Mouse (Mus musculus) MEL (cell line): ENCODE data around the gene Gnaq. TPM values are rescaled to one million over a fixed set of nuclear protein-coding genes. Genes with fewer than 3 reads are reported as not detected.

ENCODE experiments used
- DNase-seq: peaks from one replicate; pipeline ENCODE4 v3.0.0; 2011; ENCODE audit warnings: low read depth, low spot score
- H3K27ac ChIP-seq: 2 replicates; pipeline ENCODE4 v1.5.1; 2012; ENCODE audit warnings: low read depth, mild to moderate bottlenecking, control low read depth, low read length, moderate library complexity; ENCODE audit not compliant: control insufficient read depth
- H3K27me3 ChIP-seq, 2 experiments: fragments of 150-350 bp in 1 of 2; sonication (generic) in 1 of 2; 2 replicates each; pipeline ENCODE4 v1.6.1; 2012; ENCODE audit warnings: low read length in 2 of 2, mild to moderate bottlenecking in 2 of 2, improper control_type of control experiment in 1 of 2, moderate library complexity in 1 of 2; ENCODE audit not compliant: insufficient read depth in 2 of 2, control insufficient read depth in 1 of 2
- H3K36me3 ChIP-seq, 2 experiments: 2 replicates each; pipeline ENCODE4 v1.6.1; 2012 to 2014; ENCODE audit warnings: low read length in 2 of 2, improper control_type of control experiment in 1 of 2, inconsistent platforms in 1 of 2, mild to moderate bottlenecking in 1 of 2; ENCODE audit not compliant: insufficient read depth in 2 of 2, control insufficient read depth in 1 of 2
- H3K4me1 ChIP-seq, 2 experiments: fragments of 150-350 bp in 1 of 2; sonication (generic) in 1 of 2; 2 replicates each; pipeline ENCODE4 v1.6.1; 2012; ENCODE audit warnings: low read length in 2 of 2, improper control_type of control experiment in 1 of 2, mild to moderate bottlenecking in 1 of 2; ENCODE audit not compliant: insufficient read depth in 2 of 2, control insufficient read depth in 1 of 2
- H3K4me3 ChIP-seq, 2 experiments: fragments of 150-350 bp in 1 of 2; sonication (generic) in 1 of 2; 2 replicates each; pipeline ENCODE4 v1.5.1; 2012; ENCODE audit warnings: low read depth in 2 of 2, low read length in 2 of 2, mild to moderate bottlenecking in 2 of 2, moderate library complexity in 2 of 2, control low read depth in 1 of 2, improper control_type of control experiment in 1 of 2; ENCODE audit not compliant: control insufficient read depth in 1 of 2, insufficient read depth in 1 of 2
- H3K79me2 ChIP-seq: 2 replicates; pipeline ENCODE4 v1.6.1; 2012; ENCODE audit warnings: mild to moderate bottlenecking, low read length, moderate library complexity; ENCODE audit not compliant: control insufficient read depth, poor library complexity, insufficient read depth
- H3K9ac ChIP-seq: 2 replicates; pipeline ENCODE4 v1.6.1; 2012; ENCODE audit warnings: low read depth, mild to moderate bottlenecking, control low read depth, low read length, moderate library complexity; ENCODE audit not compliant: control insufficient read depth, poor library complexity, severe bottlenecking
- H3K9me3 ChIP-seq: fragments of 150-350 bp; sonication (generic); replicated peaks from 2 replicates; pipeline ENCODE4 v1.6.1; 2012; ENCODE audit warnings: mild to moderate bottlenecking, low read length, improper control_type of control experiment, moderate library complexity; ENCODE audit not compliant: insufficient read depth
- BHLHE40 ChIP-seq: IDR thresholded peaks from 2 replicates; pipeline ENCODE4 v1.6.1; 2012; ENCODE audit warnings: low read depth, mild to moderate bottlenecking, inconsistent platforms, low read length, improper control_type of control experiment, borderline replicate concordance
- CHD1 ChIP-seq: IDR thresholded peaks from 2 replicates; pipeline ENCODE4 v1.6.1; 2012; ENCODE audit warnings: low read depth, mild to moderate bottlenecking, inconsistent platforms, low read length, improper control_type of control experiment
- CTCF ChIP-seq, 3 experiments: IDR thresholded peaks in 2 of 3; conservative IDR thresholded peaks in 1 of 3; 2 replicates each; pipeline ENCODE4 v1.5.1; 2011 to 2012; ENCODE audit warnings: low read length in 3 of 3, low read depth in 2 of 3, mild to moderate bottlenecking in 2 of 3, improper control_type of control experiment in 1 of 3, inconsistent platforms in 1 of 3, mixed read lengths in 1 of 3, moderate library complexity in 1 of 3; ENCODE audit not compliant: control insufficient read depth in 1 of 3, insufficient read depth in 1 of 3, poor library complexity in 1 of 3, severe bottlenecking in 1 of 3
- E2F4 ChIP-seq: IDR thresholded peaks from 2 replicates; pipeline ENCODE4 v1.6.1; 2011; ENCODE audit warnings: low read depth, low read length, improper control_type of control experiment, borderline replicate concordance
- EP300 ChIP-seq, 2 experiments: IDR thresholded peaks; 2 replicates each; pipeline ENCODE4 v1.6.1; 2011; ENCODE audit warnings: improper control_type of control experiment in 2 of 2, low read length in 2 of 2, low read depth in 1 of 2, mild to moderate bottlenecking in 1 of 2
- ETS1 ChIP-seq: IDR thresholded peaks from 2 replicates; pipeline ENCODE4 v1.6.1; 2012; ENCODE audit warnings: low read depth, mild to moderate bottlenecking, inconsistent platforms, low read length, improper control_type of control experiment, moderate library complexity
- GABPA ChIP-seq: IDR thresholded peaks from 2 replicates; pipeline ENCODE4 v1.6.1; 2012; ENCODE audit warnings: low read depth, mild to moderate bottlenecking, inconsistent platforms, low read length, improper control_type of control experiment, moderate library complexity
- GATA1 ChIP-seq: IDR thresholded peaks from 2 replicates; pipeline ENCODE4 v1.6.1; 2011; ENCODE audit warnings: low read depth, low read length, improper control_type of control experiment
- HCFC1 ChIP-seq: IDR thresholded peaks from 2 replicates; pipeline ENCODE4 v1.6.1; 2012; ENCODE audit warnings: low read depth, mild to moderate bottlenecking, inconsistent platforms, low read length, improper control_type of control experiment, moderate library complexity
- JUND ChIP-seq: IDR thresholded peaks from 2 replicates; pipeline ENCODE4 v1.6.1; 2011; ENCODE audit warnings: low read depth, mild to moderate bottlenecking, improper control_type of control experiment, low read length
- KAT2A ChIP-seq: conservative IDR thresholded peaks from 2 replicates; pipeline ENCODE4 v1.6.1; 2012; ENCODE audit warnings: low read depth, low read length, improper control_type of control experiment, inconsistent platforms
- MAFK ChIP-seq: IDR thresholded peaks from 2 replicates; pipeline ENCODE4 v1.6.1; 2011; ENCODE audit warnings: low read depth, mild to moderate bottlenecking, low read length, improper control_type of control experiment, borderline replicate concordance
- MAX ChIP-seq: IDR thresholded peaks from 2 replicates; pipeline ENCODE4 v1.6.1; 2011; ENCODE audit warnings: low read length, improper control_type of control experiment
- MAZ ChIP-seq: IDR thresholded peaks from 2 replicates; pipeline ENCODE4 v1.6.1; 2012; ENCODE audit warnings: low read depth, mild to moderate bottlenecking, inconsistent platforms, low read length, improper control_type of control experiment
- MXI1 ChIP-seq: IDR thresholded peaks from 2 replicates; pipeline ENCODE4 v1.6.1; 2011; ENCODE audit warnings: mild to moderate bottlenecking, low read depth, low read length, improper control_type of control experiment
- NELFE ChIP-seq: IDR thresholded peaks from 2 replicates; pipeline ENCODE4 v1.6.1; 2011; ENCODE audit warnings: low read depth, low read length, improper control_type of control experiment
- POLR2A ChIP-seq, 2 experiments: IDR thresholded peaks; 2 replicates each; pipeline ENCODE4 v1.6.1; 2011 to 2012; ENCODE audit warnings: low read length in 2 of 2, mild to moderate bottlenecking in 2 of 2, control low read depth in 1 of 2, improper control_type of control experiment in 1 of 2, low read depth in 1 of 2, moderate library complexity in 1 of 2; ENCODE audit not compliant: control insufficient read depth in 1 of 2, insufficient read depth in 1 of 2, poor library complexity in 1 of 2
- POLR2AphosphoS2 ChIP-seq: IDR thresholded peaks from 2 replicates; pipeline ENCODE4 v1.6.1; 2011; ENCODE audit warnings: low read length, improper control_type of control experiment
- RCOR1 ChIP-seq: IDR thresholded peaks from 2 replicates; pipeline ENCODE4 v1.6.1; 2012; ENCODE audit warnings: low read depth, mild to moderate bottlenecking, inconsistent platforms, low read length, improper control_type of control experiment
- SIN3A ChIP-seq: IDR thresholded peaks from 2 replicates; pipeline ENCODE4 v1.6.1; 2012; ENCODE audit warnings: low read length, improper control_type of control experiment, inconsistent platforms
- TBP ChIP-seq: IDR thresholded peaks from 2 replicates; pipeline ENCODE4 v1.8.0; 2011; ENCODE audit warnings: low read depth, low read length, improper control_type of control experiment
- UBTF ChIP-seq: IDR thresholded peaks from 2 replicates; pipeline ENCODE4 v1.6.1; 2012; ENCODE audit warnings: low read depth, mild to moderate bottlenecking, inconsistent platforms, low read length, improper control_type of control experiment, moderate library complexity, borderline replicate concordance; ENCODE audit not compliant: insufficient read depth
- USF1 ChIP-seq: IDR thresholded peaks from 2 replicates; pipeline ENCODE4 v1.6.1; 2014; ENCODE audit warnings: low read depth, mild to moderate bottlenecking, inconsistent platforms, low read length, improper control_type of control experiment, moderate library complexity
- USF2 ChIP-seq, 2 experiments: IDR thresholded peaks; 2 replicates each; pipeline ENCODE4 v1.6.1; 2011 to 2012; ENCODE audit warnings: improper control_type of control experiment in 2 of 2, low read length in 2 of 2, borderline replicate concordance in 1 of 2, inconsistent platforms in 1 of 2, low read depth in 1 of 2, mild to moderate bottlenecking in 1 of 2; ENCODE audit not compliant: insufficient read depth in 1 of 2
- ZC3H11A ChIP-seq: IDR thresholded peaks from 2 replicates; pipeline ENCODE4 v1.6.1; 2012; ENCODE audit warnings: low read depth, mild to moderate bottlenecking, inconsistent platforms, low read length, improper control_type of control experiment
- ZKSCAN1 ChIP-seq: IDR thresholded peaks from 2 replicates; pipeline ENCODE4 v1.6.1; 2012; ENCODE audit warnings: low read depth, mild to moderate bottlenecking, inconsistent platforms, low read length, improper control_type of control experiment, moderate library complexity
- ZMIZ1 ChIP-seq: IDR thresholded peaks from 2 replicates; pipeline ENCODE4 v1.6.1; 2012; ENCODE audit warnings: low read depth, mild to moderate bottlenecking, inconsistent platforms, low read length, improper control_type of control experiment, moderate library complexity
- polyA plus RNA-seq, 2 experiments: library from polyadenylated mRNA; stranded (reverse) in 1 of 2; unstranded in 1 of 2; fragments of >175 nt in 1 of 2; fragments of >200 nt in 1 of 2; gene quantifications; 2 replicates each; pipeline versions ENCODE4 v1.2.1 to v1.2.4; 2012; ENCODE audit warnings: low replicate concordance in 2 of 2, low read depth in 1 of 2; ENCODE audit not compliant: insufficient read length in 2 of 2, insufficient read depth in 1 of 2, missing spikeins in 1 of 2
- total RNA-seq: library from RNA; depleted of rRNA; stranded (reverse); fragments of 300-350 nt; gene quantifications from 2 replicates; pipeline ENCODE4 v1.2.3, GENCODE M21; 2012

Gnaq gene
- total and polyA plus RNA-seq, 3 experiments: not detected

- H3K4me1 ChIP-seq: no peaks in the 10 kb centered on the region
- no peaks in the 10 kb centered on the region for H3K36me3 ChIP-seq
- peaks cover 1 to 2% of the 10 kb centered on the region in 2 experiments; a peak in 3 of 4 replicates for H3K27me3 ChIP-seq
- no peak for DNase-seq
- no peak overlapping the region for H3K9ac ChIP-seq
- H3K9me3 ChIP-seq: no peaks in the 10 kb centered on the region
- H3K27ac ChIP-seq: no peak overlapping the region
- H3K4me3 ChIP-seq: no peak overlapping the region
- H3K79me2 ChIP-seq: no peaks in the 10 kb centered on the region
- TF ChIP-seq MAFK (no peak), RCOR1 (no peak), MXI1 (no peak), UBTF (no peak), MAX (no peak), EP300 (IDR thresholded peaks at IDR 0.05; ENCODE audit: low read depth in 1 of 2, low read length in 2 of 2) (no peak), SIN3A (no peak), BHLHE40 (no peak), KAT2A (no peak), JUND (no peak), ZKSCAN1 (no peak), GABPA (no peak), TBP (no peak)
These were observed 90.5 kb downstream of the Gnaq start for GRCm38 (mm10) chr19:16223126-16223525.

GRCm38 (mm10) chr19:16224831-16225230 lies 92.2 kb downstream of the Gnaq start:
- no peaks in the 10 kb centered on the region for H3K79me2 ChIP-seq
- no peak overlapping the region for H3K9ac ChIP-seq
- no peak for DNase-seq
- H3K9me3 ChIP-seq: no peaks in the 10 kb centered on the region
- H3K4me3 ChIP-seq: no peak overlapping the region
- no peak overlapping the region for H3K27ac ChIP-seq
- no peaks in the 10 kb centered on the region for H3K36me3 ChIP-seq
- TF ChIP-seq EP300 (IDR thresholded peaks at IDR 0.05; ENCODE audit: low read depth in 1 of 2, low read length in 2 of 2) (no peak), USF1 (no peak), ZC3H11A (no peak)
- H3K4me1 ChIP-seq: no peaks in the 10 kb centered on the region
- H3K27me3 ChIP-seq: peaks cover 1 to 2% of the 10 kb centered on the region in 2 experiments; a peak in 2 of 4 replicates

- no peak for TF ChIP-seq CTCF (IDR thresholded peaks at IDR 0.05 in 2 of 3, conservative IDR thresholded peaks at IDR 0.05 in 1 of 3; ENCODE audit: control insufficient read depth in 1 of 3, insufficient read depth in 1 of 3, low read depth in 2 of 3, low read length in 3 of 3, poor library complexity in 1 of 3, severe bottlenecking in 1 of 3)
- TF ChIP-seq USF1: no peak
- TF ChIP-seq GABPA: no peak
- no peak for TF ChIP-seq POLR2A (IDR thresholded peaks at IDR 0.05; ENCODE audit: control insufficient read depth in 1 of 2, insufficient read depth in 1 of 2, low read depth in 1 of 2, low read length in 2 of 2, poor library complexity in 1 of 2)
- no peak for TF ChIP-seq RCOR1
- TF ChIP-seq ZMIZ1: no peak
- no peak for TF ChIP-seq USF2 (IDR thresholded peaks at IDR 0.05; ENCODE audit: borderline replicate concordance in 1 of 2, insufficient read depth in 1 of 2, low read depth in 1 of 2, low read length in 2 of 2)
- no peak for TF ChIP-seq UBTF
- TF ChIP-seq GATA1: no peak
- TF ChIP-seq HCFC1: no peak
- TF ChIP-seq E2F4: no peak
- TF ChIP-seq POLR2AphosphoS2: no peak
- no peak for TF ChIP-seq ETS1
- TF ChIP-seq KAT2A: no peak
- TF ChIP-seq NELFE: no peak
- TF ChIP-seq CHD1: no peak
- no peak for TF ChIP-seq MAZ
- Histone ChIP-seq H3K9ac (no peak overlapping the region), H3K79me2 (no peaks in the 10 kb centered on the region), H3K36me3 (no peaks in the 10 kb centered on the region), H3K4me1 (no peaks in the 10 kb centered on the region), H3K27me3 (no peaks in the 10 kb centered on the region; a peak in 1 of 4 replicates), H3K4me3 (no peak overlapping the region), H3K9me3 (no peaks in the 10 kb centered on the region), H3K27ac (no peak overlapping the region)
- DNase-seq: no peak
These were observed 99.0 kb downstream of the Gnaq start for GRCm38 (mm10) chr19:16231584-16231983.
